Mouse (Mus musculus): ENCODE measurements around the gene Mindy4. TPM values are rescaled to one million over a fixed set of nuclear protein-coding genes. Genes with fewer than 3 reads are reported as not detected.

Gene Mindy4
- polyA plus RNA-seq, 1 experiment: 7.2 TPM

- Histone ChIP-seq H3K4me1 (ENCODE audit: control insufficient read depth, insufficient read depth, low read length) (no peaks in the 10 kb centered on the region), H3K27ac (ENCODE audit: insufficient read depth, low read length) (no peak overlapping the region), H3K4me3 (ENCODE audit: insufficient read depth, low read length) (no peak overlapping the region)
- TF ChIP-seq POLR2A (IDR thresholded peaks at IDR 0.05; ENCODE audit: extremely low read depth, insufficient read depth, low read length) (no peak), CTCF (IDR thresholded peaks at IDR 0.05; ENCODE audit: extremely low read depth, insufficient read depth, low read length) (peak; percentile 68)
Measured at GRCm38 (mm10) chr6:55232524-55233264, 29.5 kb downstream of the Mindy4 start.

GRCm38 (mm10) chr6:55233326-55233725 lies 30.1 kb downstream of the Mindy4 start:
- Histone ChIP-seq H3K4me3 (ENCODE audit: insufficient read depth, low read length) (no peak overlapping the region), H3K4me1 (ENCODE audit: control insufficient read depth, insufficient read depth, low read length) (no peaks in the 10 kb centered on the region), H3K27ac (ENCODE audit: insufficient read depth, low read length) (no peak overlapping the region)
- TF ChIP-seq POLR2A (IDR thresholded peaks at IDR 0.05; ENCODE audit: extremely low read depth, insufficient read depth, low read length) (no peak), CTCF (IDR thresholded peaks at IDR 0.05; ENCODE audit: extremely low read depth, insufficient read depth, low read length) (no peak)

- Histone ChIP-seq H3K4me3 (ENCODE audit: insufficient read depth, low read length) (no peak overlapping the region), H3K27ac (ENCODE audit: insufficient read depth, low read length) (no peak overlapping the region), H3K4me1 (ENCODE audit: control insufficient read depth, insufficient read depth, low read length) (no peaks in the 10 kb centered on the region)
- no peak for TF ChIP-seq POLR2A (IDR thresholded peaks at IDR 0.05; ENCODE audit: extremely low read depth, insufficient read depth, low read length)
- no peak for TF ChIP-seq CTCF (IDR thresholded peaks at IDR 0.05; ENCODE audit: extremely low read depth, insufficient read depth, low read length)
Measured at GRCm38 (mm10) chr6:55234636-55235035, 31.5 kb downstream of the Mindy4 start.

- H3K27ac ChIP-seq (ENCODE audit: insufficient read depth, low read length): no peak overlapping the region
- no peaks in the 10 kb centered on the region for H3K4me1 ChIP-seq (ENCODE audit: control insufficient read depth, insufficient read depth, low read length)
- H3K4me3 ChIP-seq (ENCODE audit: insufficient read depth, low read length): no peak overlapping the region
- TF ChIP-seq CTCF (IDR thresholded peaks at IDR 0.05; ENCODE audit: extremely low read depth, insufficient read depth, low read length) (no peak), POLR2A (IDR thresholded peaks at IDR 0.05; ENCODE audit: extremely low read depth, insufficient read depth, low read length) (no peak)
Measured at GRCm38 (mm10) chr6:55235733-55236132, 32.5 kb downstream of the Mindy4 start.

GRCm38 (mm10) chr6:55239931-55240330 lies 36.7 kb downstream of the Mindy4 start:
- TF ChIP-seq POLR2A (IDR thresholded peaks at IDR 0.05; ENCODE audit: extremely low read depth, insufficient read depth, low read length): no peak
- H3K4me3 ChIP-seq (ENCODE audit: insufficient read depth, low read length): no peak overlapping the region
- H3K4me1 ChIP-seq (ENCODE audit: control insufficient read depth, insufficient read depth, low read length): peaks cover 2% of the 10 kb centered on the region; the same call in 1 of the 2 replicates
- no peak overlapping the region for H3K27ac ChIP-seq (ENCODE audit: insufficient read depth, low read length)

GRCm38 (mm10) chr6:55240591-55241260 lies 37.5 kb downstream of the Mindy4 start:
- Histone ChIP-seq H3K4me3 (ENCODE audit: insufficient read depth, low read length) (no peak overlapping the region), H3K27ac (ENCODE audit: insufficient read depth, low read length) (no peak overlapping the region), H3K4me1 (ENCODE audit: control insufficient read depth, insufficient read depth, low read length) (peaks cover 2% of the 10 kb centered on the region; the same call in 1 of the 2 replicates)
- TF ChIP-seq POLR2A (IDR thresholded peaks at IDR 0.05; ENCODE audit: extremely low read depth, insufficient read depth, low read length) (no peak), CTCF (IDR thresholded peaks at IDR 0.05; ENCODE audit: extremely low read depth, insufficient read depth, low read length) (no peak)

GRCm38 (mm10) chr6:55241479-55241878 lies 38.3 kb downstream of the Mindy4 start:
- H3K4me1 ChIP-seq (ENCODE audit: control insufficient read depth, insufficient read depth, low read length): peaks cover 2% of the 10 kb centered on the region; the same call in 1 of the 2 replicates
- TF ChIP-seq CTCF (IDR thresholded peaks at IDR 0.05; ENCODE audit: extremely low read depth, insufficient read depth, low read length) (no peak), POLR2A (IDR thresholded peaks at IDR 0.05; ENCODE audit: extremely low read depth, insufficient read depth, low read length) (no peak)
- no peak overlapping the region for H3K4me3 ChIP-seq (ENCODE audit: insufficient read depth, low read length)
- H3K27ac ChIP-seq (ENCODE audit: insufficient read depth, low read length): no peak overlapping the region

GRCm38 (mm10) chr6:55245680-55246079 lies 42.5 kb downstream of the Mindy4 start:
- no peak for TF ChIP-seq CTCF (IDR thresholded peaks at IDR 0.05; ENCODE audit: extremely low read depth, insufficient read depth, low read length)
- TF ChIP-seq POLR2A (IDR thresholded peaks at IDR 0.05; ENCODE audit: extremely low read depth, insufficient read depth, low read length): no peak
- H3K4me3 ChIP-seq (ENCODE audit: insufficient read depth, low read length): no peak overlapping the region
- peaks cover 2% of the 10 kb centered on the region; the same call in 1 of the 2 replicates for H3K4me1 ChIP-seq (ENCODE audit: control insufficient read depth, insufficient read depth, low read length)
- H3K27ac ChIP-seq (ENCODE audit: insufficient read depth, low read length): no peak overlapping the region

- Histone ChIP-seq H3K27ac (ENCODE audit: insufficient read depth, low read length) (no peak overlapping the region), H3K4me3 (ENCODE audit: insufficient read depth, low read length) (no peak overlapping the region), H3K4me1 (ENCODE audit: control insufficient read depth, insufficient read depth, low read length) (peaks cover under 1% of the 10 kb centered on the region; the same call in 1 of the 2 replicates)
- TF ChIP-seq POLR2A (IDR thresholded peaks at IDR 0.05; ENCODE audit: extremely low read depth, insufficient read depth, low read length): no peak
- TF ChIP-seq CTCF (IDR thresholded peaks at IDR 0.05; ENCODE audit: extremely low read depth, insufficient read depth, low read length): no peak
Measured at GRCm38 (mm10) chr6:55246441-55246840, 43.3 kb downstream of the Mindy4 start.
